ENCODE assay signal across 8 mouse cellular contexts in genomic region chr2:173586118-173586968, GRCm38 (mm10). TPM values are rescaled to one million over a fixed set of nuclear protein-coding genes. Genes with fewer than 3 reads are reported as not detected.
DNase-seq lines count a peak whose midpoint lies in the region; ATAC-seq and TF ChIP-seq lines count a peak whose summit lies in the region.

No protein-coding gene starts in this region.

- H3K36me3 ChIP-seq in hindbrain, embryonic 15.5 days: no peaks in the 10 kb centered on the region
- peaks cover 17% of the 10 kb centered on the region for H3K36me3 ChIP-seq in limb, embryonic 10.5 days
- H3K36me3 ChIP-seq in midbrain, embryonic 10.5 days: peaks cover 18% of the 10 kb centered on the region
- no peaks in the 10 kb centered on the region for H3K36me3 ChIP-seq in small intestine, adult 2 months (ENCODE audit: control insufficient read depth, insufficient read depth, low read length)

- H3K27me3 ChIP-seq in hindbrain, embryonic 15.5 days: peaks cover 24% of the 10 kb centered on the region
- peaks cover 40% of the 10 kb centered on the region for H3K27me3 ChIP-seq in limb, embryonic 10.5 days (ENCODE audit: low read depth, poor library complexity, severe bottlenecking)
- peaks cover 42% of the 10 kb centered on the region for H3K27me3 ChIP-seq in midbrain, embryonic 10.5 days (ENCODE audit: low read depth, poor library complexity, severe bottlenecking)
- peaks cover 16% of the 10 kb centered on the region for H3K27me3 ChIP-seq in small intestine, adult 2 months (ENCODE audit: control insufficient read depth, insufficient read depth, low read length)

- peak; percentile 82 for DNase-seq in ZHBTc4 (ENCODE audit: low read depth, low spot score)
- DNase-seq in cerebellum, postnatal 14 days: peak; percentile 78 to 82
- peak; percentile 24 to 49 for DNase-seq in frontal cortex, postnatal 36 days (ENCODE audit: low spot score in 2 of 2)
- DNase-seq in limb, embryonic 10.5 days (ENCODE audit: low spot score): peak; percentile 91
- DNase-seq in midbrain, embryonic 10.5 days (ENCODE audit: low spot score): peak; percentile 86
- no peak for DNase-seq in adipocyte (ENCODE audit: low spot score)

- no peak for TF ChIP-seq POLR2A in small intestine, adult 2 months (IDR thresholded peaks at IDR 0.05; ENCODE audit: low read depth, low read length)

- peaks cover 14% of the 10 kb centered on the region for H3K4me1 ChIP-seq in hindbrain, embryonic 15.5 days (replicated peaks)
- H3K4me1 ChIP-seq in limb, embryonic 10.5 days: peaks cover 21% of the 10 kb centered on the region
- peaks cover 20% of the 10 kb centered on the region for H3K4me1 ChIP-seq in midbrain, embryonic 10.5 days
- H3K4me1 ChIP-seq in small intestine, adult 2 months (ENCODE audit: control insufficient read depth, insufficient read depth, insufficient read length, low read length): no peaks in the 10 kb centered on the region; the same call in 1 of the 2 replicates

- peak overlapping the region; percentile 41 for H3K9ac ChIP-seq in hindbrain, embryonic 15.5 days

- H3K9me3 ChIP-seq in hindbrain, embryonic 15.5 days: no peaks in the 10 kb centered on the region
- H3K9me3 ChIP-seq in limb, embryonic 10.5 days (replicated peaks): no peaks in the 10 kb centered on the region
- H3K9me3 ChIP-seq in midbrain, embryonic 10.5 days (replicated peaks): no peaks in the 10 kb centered on the region

- H3K4me3 ChIP-seq in hindbrain, embryonic 15.5 days: peak overlapping the region; percentile 48
- H3K4me3 ChIP-seq in limb, embryonic 10.5 days: peak overlapping the region; percentile 55
- peak overlapping the region; percentile 56 for H3K4me3 ChIP-seq in midbrain, embryonic 10.5 days
- H3K4me3 ChIP-seq in small intestine, adult 2 months (ENCODE audit: low read depth, low read length): peak overlapping the region; percentile 53

- peak overlapping the region; percentile 84 for H3K4me2 ChIP-seq in hindbrain, embryonic 15.5 days

- WGBS in hindbrain, embryonic 15.5 days: 1% methylated on average over 68 of the region's 68 CpGs
- under 1% methylated on average over 68 of the region's 68 CpGs for WGBS in limb, embryonic 10.5 days
- WGBS in midbrain, embryonic 10.5 days: under 1% methylated on average over 68 of the region's 68 CpGs
- 3% methylated on average over 68 of the region's 68 CpGs for WGBS in small intestine, adult 2 months

- ATAC-seq in hindbrain, embryonic 15.5 days (ENCODE audit: low FRiP score, low read depth): no peak

- H3K27ac ChIP-seq in hindbrain, embryonic 15.5 days (replicated peaks): peak overlapping the region; percentile 57
- peak overlapping the region; percentile 77; the same call in 1 of the 2 replicates for H3K27ac ChIP-seq in limb, embryonic 10.5 days
- 0 out of 2 replicates have a peak overlapping the region, but pooled peaks have one; percentile 46 for H3K27ac ChIP-seq in midbrain, embryonic 10.5 days (replicated peaks)
- H3K27ac ChIP-seq in small intestine, adult 2 months (ENCODE audit: insufficient read depth, low read depth, low read length): no peak overlapping the region

- TF ChIP-seq CTCF in small intestine, adult 2 months (IDR thresholded peaks at IDR 0.05; ENCODE audit: extremely low read depth, insufficient read length, insufficient replicate concordance, low read depth, low read length): peak; percentile 94

RNA-seq across cellular contexts. Expression of gene Ankrd60, which starts 8.2 kb away (rescaled TPM):
- not detected in 2 replicates for polyA plus RNA-seq in hindbrain, embryonic 15.5 days (2015; fragmentation: Nextera tagmentation; extraction: Ambion mirVana)
- not detected in 2 replicates for polyA plus RNA-seq in limb, embryonic 10.5 days (2016; fragmentation: Nextera tagmentation; extraction: Ambion mirVana)
- polyA plus RNA-seq in midbrain, embryonic 10.5 days (2016; fragmentation: Nextera tagmentation; extraction: Ambion mirVana): not detected in 2 replicates
- polyA plus RNA-seq in small intestine, adult 2 months (2012; rRNA removed): not detected in 2 replicates
